Mouse (Mus musculus) B cell, adult 2 months (primary cell): ENCODE data around the gene Kif14.
A peak's percentile ranks its signal among the peaks of the same experiment; 100 is the strongest.
"Not testable (repeated sequence)": the region's sequence is repeated elsewhere in the genome, so short reads cannot be mapped to it uniquely, and the experiment has no call there.

ENCODE experiments used
- DNase-seq, 2 experiments: peaks; one replicate each; pipeline ENCODE4 v3.0.0; 2022

Gene Kif14

DNA sequence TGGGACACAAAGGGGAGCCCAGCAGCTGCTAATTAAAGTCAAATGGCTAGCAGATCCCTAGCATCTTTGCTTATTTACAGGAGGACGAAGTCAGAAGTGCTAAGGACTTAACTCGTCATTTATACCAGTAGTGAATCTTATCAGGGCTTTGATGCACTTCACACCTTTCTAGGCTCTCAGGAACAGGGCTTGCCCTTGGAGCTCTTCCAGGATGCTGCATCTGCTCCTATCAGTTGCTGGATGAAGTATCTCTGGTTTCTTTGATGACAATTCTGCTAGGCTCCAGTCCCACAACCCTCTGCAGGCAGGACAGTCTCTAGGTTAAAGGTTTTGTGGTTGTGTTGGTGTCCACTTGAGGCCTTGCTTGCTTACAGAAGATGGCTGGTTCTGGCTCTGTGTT is 26.1 kb downstream of the Kif14 start:
- DNase-seq, result no peak

- DNase-seq, result no peak
These were observed 33.2 kb downstream of the Kif14 start for GRCm38 (mm10) chr1:136499317-136499716.

DNA sequence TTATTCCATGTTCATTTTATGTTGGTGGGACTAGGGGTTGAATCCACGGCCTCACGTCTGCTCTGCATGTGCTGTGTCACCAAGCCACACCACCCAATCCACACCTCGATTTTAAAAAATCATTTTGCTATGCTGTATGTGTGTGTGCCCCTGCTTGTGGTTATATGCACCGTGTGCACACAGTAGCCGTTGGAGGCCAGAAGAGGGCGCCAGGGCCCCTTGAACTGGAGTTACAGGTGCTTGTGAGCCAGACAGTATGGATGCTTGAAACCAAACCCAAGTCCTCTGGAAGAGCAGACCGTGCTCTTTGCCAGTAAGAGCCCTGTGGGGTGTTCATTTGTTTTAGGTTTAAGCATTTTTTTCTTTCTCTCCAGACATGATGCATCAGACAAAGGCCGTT is 36.8 kb downstream of the Kif14 start:
- DNase-seq, result no peak

- not testable (repeated sequence) for DNase-seq
These were observed 40.1 kb downstream of the Kif14 start for GRCm38 (mm10) chr1:136506255-136506654.

DNA sequence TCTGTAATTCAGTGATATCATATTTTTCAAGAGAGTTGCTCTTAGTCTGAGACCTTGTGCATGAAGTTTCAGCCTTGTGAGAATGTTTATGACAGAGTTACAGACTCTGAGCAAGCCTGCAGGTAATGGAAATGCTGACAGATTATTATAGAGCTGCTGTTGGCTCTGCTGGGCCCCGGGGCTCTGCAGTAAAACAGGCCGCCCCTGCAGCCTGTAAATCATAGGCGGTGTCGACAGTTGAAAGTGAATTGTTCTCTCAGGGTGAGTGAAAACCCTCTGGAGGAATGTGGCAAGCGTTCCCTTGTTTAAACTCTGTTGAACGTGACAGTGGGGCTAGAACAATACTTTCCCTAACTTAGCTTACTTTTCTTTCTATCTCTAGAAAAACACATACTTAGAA is 46.2 kb downstream of the Kif14 start:
- DNase-seq, result no peak

- DNase-seq, result no peak
These were observed 47.0 kb downstream of the Kif14 start for GRCm38 (mm10) chr1:136513181-136513580.

- DNase-seq, result no peak
These were observed 52.7 kb downstream of the Kif14 start for GRCm38 (mm10) chr1:136518699-136519356.

GRCm38 (mm10) chr1:136521363-136521937 is 55.3 kb downstream of the Kif14 start:
- DNase-seq, result no peak

DNA sequence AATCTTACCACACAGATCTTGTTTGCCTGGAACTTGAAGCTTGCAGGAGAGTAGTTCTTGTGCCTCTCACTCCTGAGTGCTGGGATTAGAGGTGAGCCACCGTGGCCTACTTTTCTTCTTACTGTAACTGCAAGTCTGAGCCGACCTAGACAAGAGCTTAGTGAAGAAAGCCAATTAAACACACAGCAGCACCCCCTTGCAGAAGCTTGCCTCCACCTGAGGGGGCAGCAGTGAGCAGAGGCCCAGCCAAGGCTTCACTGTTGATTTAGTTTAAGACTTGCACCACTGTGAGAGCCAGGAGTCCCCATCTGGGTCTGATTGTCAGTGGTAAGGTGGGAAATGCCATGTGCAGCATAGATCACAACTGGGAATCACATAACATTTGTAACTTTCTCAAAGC is 58.8 kb downstream of the Kif14 start:
- DNase-seq, result peak; percentile 75 to 78

DNA sequence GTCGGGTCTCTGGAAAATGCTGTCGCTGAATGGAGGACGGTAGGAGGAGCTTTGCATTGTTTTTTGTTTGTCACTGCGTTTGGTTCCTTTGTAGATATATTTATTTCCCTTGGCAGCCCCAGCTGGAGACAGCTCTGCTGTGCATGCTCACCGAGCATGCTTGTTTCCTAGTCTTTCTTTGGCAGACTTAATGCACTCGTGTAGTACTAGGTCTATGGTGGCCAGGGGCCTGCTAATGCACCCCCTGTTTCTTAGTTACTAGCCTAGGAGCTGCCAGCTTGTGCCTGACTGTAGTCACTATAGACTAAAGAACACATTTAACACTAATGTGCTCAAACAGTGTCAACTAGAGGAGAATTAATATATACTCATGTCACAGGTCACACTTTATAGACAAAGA is 59.7 kb downstream of the Kif14 start:
- DNase-seq, result no peak

DNA sequence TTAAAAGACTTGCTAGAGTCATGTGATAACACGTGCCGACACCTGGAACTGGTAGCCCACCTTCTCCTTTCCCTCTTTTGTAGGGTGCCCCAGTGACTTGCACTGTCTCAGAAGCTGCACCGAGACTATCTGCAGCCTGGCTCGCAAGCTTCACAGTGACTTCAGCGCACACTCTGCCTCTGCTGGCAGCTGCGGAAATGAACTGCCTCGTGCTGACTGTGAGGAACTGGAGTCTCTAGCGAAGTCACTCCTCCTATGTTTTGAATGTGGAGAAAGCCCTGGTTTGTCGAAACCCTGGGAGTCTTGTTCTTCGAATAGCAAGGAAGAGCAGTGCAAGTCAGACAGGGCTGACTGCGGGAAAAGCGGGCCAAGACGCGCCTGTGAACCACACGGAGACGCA is 61.0 kb downstream of the Kif14 start:
- DNase-seq, result no peak

DNA sequence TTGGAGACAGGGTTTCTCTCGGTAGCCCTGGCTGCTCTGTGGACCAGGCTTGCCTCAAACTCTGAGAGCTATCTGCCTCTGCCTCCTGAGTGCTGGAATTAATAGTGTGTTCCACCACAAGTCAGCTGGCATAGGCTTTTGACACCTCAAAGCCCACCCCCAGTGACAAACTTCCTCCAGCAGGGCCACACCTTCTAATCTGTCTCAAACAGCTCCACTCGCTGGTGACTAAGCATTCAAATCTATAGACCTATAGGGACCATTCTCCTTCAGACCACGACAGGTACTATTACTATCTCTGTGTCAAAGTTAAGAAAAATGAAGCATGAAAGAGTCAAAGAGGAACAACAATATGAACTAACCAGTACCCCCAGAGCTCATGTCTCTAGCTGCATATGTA is 66.4 kb downstream of the Kif14 start:
- DNase-seq, result no peak

DNA sequence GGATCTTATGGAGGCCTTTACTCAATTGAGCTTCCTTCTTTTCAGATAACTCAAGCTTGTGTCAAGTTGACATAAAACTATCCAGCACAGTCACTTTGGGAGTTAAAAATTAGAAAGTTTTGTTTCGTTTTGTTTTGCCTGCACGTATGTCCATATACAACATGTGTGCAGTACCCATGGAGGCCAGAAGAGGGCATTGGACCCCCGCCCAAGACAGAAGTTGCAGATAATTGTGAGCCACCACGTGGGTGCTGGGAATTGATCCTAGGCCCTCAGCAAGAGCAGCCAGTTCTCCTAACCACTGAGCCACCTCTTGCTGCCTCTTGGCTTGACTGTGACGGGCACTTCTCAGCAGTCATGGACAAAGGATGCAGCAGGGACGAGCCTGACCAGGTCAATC is 70.8 kb downstream of the Kif14 start:
- peak; percentile 13 to 20 for DNase-seq

DNA sequence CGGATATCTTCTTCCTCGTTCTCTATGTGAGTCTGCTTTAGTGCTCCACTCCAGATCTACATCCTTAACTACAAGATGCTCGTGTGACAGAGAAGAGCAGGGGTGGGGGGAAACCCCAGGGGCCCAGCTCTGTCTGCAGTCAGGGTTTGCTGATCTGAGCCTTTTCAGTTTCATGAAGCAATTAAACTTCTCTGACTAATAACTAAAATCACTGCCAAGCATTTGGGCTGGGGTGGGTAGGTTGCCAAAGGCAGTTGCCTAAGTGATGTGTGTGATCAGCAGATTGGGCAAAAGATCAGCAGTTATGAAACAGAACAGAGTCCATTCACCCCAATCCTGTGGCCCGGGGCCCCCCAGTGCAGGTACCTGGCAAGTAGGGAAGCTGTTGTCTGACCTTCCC is 72.1 kb downstream of the Kif14 start:
- peak in 1 of 2 experiments; percentile 6 for DNase-seq

GRCm38 (mm10) chr1:136540407-136540895 is 74.3 kb downstream of the Kif14 start:
- DNase-seq, result no peak

- DNase-seq, result no peak
These were observed 75.7 kb downstream of the Kif14 start for GRCm38 (mm10) chr1:136541618-136542376.

- DNase-seq, result no peak
These were observed 77.8 kb downstream of the Kif14 start for GRCm38 (mm10) chr1:136543920-136544319.

DNA sequence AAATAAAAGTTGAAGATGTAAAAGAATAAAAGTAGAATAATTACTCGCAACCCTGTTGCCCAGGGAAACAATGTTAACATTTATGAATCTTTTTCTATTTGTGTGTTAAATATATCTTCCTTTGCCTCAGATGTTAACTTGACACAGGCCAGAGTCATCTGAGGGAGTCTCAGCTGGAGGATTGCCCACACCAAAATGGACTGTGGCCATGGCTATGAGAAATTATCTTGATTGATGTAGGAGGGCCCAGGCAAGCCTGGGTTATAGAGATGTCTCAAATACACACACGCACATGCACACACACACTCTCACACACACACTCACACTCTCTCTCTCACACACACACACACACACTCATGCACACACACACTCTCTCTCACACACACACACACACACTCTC is 80.9 kb downstream of the Kif14 start:
- no peak for DNase-seq

GRCm38 (mm10) chr1:136550285-136550684 is 84.1 kb downstream of the Kif14 start:
- no peak for DNase-seq

DNA sequence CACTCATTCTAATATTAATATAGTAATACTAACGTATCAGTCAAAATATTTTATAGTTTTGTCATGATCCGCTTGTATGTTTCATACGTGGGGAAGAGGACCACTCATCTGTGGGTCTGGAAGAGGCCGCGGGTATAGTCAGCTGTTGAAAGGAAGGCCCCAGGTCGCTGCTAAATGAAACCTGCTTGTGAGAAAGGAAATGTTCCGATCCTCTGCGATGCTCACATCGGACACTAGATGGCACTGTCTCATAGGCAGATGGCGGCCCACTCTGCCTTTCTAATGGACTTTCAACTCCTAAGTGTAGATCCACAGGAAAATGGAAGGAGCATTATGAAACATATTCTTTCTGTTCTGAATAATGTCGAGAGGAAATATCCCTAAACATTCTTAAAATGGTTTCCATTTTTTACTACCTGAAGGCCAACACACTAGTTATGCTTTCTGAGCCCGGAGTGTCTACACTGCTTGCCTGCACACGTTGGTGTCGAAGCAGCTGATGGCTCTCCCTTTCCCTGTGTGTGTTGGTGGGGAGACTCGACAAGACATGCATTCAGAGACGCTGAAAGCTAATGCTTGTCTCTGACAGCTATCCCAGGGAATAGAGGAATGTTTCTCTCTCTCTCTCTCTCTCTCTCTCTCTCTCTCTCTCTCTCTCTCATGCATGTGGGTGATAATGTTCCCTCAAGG is 84.9 kb downstream of the Kif14 start:
- DNase-seq, result peak; percentile 74 to 76

DNA sequence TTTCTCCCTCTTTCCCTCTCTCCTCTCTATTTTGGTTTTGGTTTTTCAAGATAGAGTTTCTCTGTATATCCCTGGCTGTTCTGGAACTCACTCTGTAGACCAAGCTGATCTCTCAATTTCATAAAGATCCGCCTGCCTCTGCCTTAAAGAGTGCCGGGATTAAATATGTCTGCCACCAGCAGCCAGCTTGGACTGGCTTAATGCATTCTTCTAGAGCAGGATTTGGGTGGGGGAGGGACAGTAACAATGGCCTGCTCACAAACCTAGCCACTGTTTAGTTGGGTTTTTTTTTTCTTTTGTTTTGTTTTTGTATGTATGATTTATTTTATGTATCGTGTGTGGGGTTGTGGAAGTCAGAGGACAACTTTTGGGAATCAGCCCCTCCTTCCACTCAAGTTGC is 88.5 kb downstream of the Kif14 start:
- DNase-seq, result no peak

GRCm38 (mm10) chr1:136555892-136556291 is 89.7 kb downstream of the Kif14 start:
- no peak for DNase-seq

DNA sequence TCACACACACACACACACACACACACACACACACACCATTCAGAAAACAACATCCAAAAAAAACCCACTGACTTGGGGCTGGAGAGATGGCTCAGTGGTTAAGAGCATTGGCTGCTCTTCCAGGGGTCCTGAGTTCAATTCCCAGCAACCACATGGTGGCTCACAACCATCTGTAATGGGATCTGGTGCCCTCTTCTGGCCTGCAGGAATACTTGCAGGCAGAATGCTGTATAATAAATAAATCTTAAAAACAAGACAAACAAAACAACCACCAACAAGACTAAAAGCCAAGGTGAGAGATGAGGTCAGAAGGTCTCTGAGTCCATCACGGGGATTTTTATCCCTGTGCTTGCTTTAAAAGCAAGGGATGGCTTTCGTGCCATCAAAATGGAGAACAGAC is 90.5 kb downstream of the Kif14 start:
- not testable (repeated sequence) for DNase-seq
